Mouse (Mus musculus): Measurements from ENCODE around the gene Ezh1. TPM values are rescaled to one million over a fixed set of nuclear protein-coding genes. Genes with fewer than 3 reads are reported as not detected.
A peak's percentile ranks its signal among the peaks of the same experiment; 100 is the strongest.

Ezh1 gene
- polyA plus RNA-seq, 1 experiment from 2014 or later, result 15.6 TPM

GRCm38 (mm10) chr11:101245855-101246701 lies 19.8 kb upstream of the Ezh1 start, which contains the start of gene Ramp2:
Gene Ramp2 (plus strand): TSS chr11:101246028.
- Histone ChIP-seq H3K4me2 (replicated peaks) (peak within 1 kb of the TSS; percentile 98), H3K4me1 (peaks cover 21% of the 10 kb centered on the region), H3K27me3 (peaks cover 10% of the 10 kb centered on the region; the same call in 1 of the 2 replicates), H3K4me3 (peak within 1 kb of the TSS; percentile 66), H3K9ac (peak within 1 kb of the TSS; percentile 76), H3K27ac (peak within 1 kb of the TSS; percentile 81), H3K9me3 (no peaks in the 10 kb centered on the region), H3K36me3 (no peaks in the 10 kb centered on the region)
- WGBS, result under 1% methylated on average over 63 of the region's 63 CpGs
- peak; percentile 77 for ATAC-seq (ENCODE audit: insufficient number of reproducible peaks, insufficient read depth, low FRiP score, low TSS enrichment)

DNA sequence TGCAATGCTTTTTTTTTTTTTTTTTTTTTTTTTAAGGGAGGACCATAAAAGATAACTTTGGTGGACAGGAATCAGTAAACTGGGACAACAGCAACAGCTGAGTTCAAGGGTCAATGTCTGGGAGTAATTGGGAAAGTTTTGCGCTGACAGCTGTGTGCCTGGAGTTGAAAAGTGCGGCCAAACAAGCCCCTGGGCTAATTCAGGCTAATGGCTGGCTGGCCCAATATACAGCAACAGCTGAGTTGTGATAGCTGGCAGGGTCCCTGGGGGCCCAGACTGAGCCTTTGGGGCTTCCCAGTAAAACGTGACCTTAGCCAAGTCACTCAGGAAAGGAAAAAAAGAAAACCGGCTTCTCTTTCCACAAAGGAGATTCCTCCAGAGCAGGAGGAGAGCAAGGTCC lies 18.8 kb upstream of the Ezh1 start:
- WGBS, result 8% methylated on average over 4 of the region's 4 CpGs
- no peak for ATAC-seq (ENCODE audit: insufficient number of reproducible peaks, insufficient read depth, low FRiP score, low TSS enrichment)
- Histone ChIP-seq H3K9me3 (no peaks in the 10 kb centered on the region), H3K27ac (peak overlapping the region; percentile 81; the same call in 1 of the 2 replicates), H3K4me2 (replicated peaks) (peak overlapping the region; percentile 98), H3K27me3 (peaks cover 10% of the 10 kb centered on the region; the same call in 1 of the 2 replicates), H3K4me3 (no peak overlapping the region), H3K4me1 (peaks cover 21% of the 10 kb centered on the region), H3K9ac (no peak overlapping the region), H3K36me3 (no peaks in the 10 kb centered on the region)

DNA sequence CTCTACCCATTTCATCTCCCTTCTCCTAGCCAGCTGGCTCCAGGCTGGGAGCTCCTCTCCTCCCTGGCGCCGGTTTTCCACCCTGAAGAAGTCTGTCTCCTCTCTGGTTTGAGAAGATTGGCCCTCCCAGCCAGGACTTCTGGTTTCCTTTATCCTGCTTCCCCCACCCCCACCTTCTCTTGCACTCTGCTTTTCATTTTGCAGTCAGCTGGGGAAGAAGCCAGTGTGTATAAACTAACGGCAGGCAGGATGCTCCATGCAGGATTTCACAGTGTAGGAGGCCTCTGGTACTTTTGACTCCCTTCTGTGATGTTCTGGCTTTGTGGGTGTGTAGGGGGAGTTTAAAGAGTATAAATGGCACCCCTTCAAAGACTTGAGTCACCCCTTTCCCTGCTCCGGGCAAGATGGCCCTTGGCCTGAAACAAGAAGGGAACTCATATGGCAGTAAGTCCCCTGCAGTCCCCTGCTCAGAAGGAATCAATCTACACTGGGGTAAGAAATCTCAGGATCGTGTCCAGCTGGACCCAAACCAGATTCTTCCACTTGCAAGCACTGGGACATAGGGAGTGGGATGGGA lies 11.9 kb upstream of the Ezh1 start:
- ATAC-seq (ENCODE audit: insufficient number of reproducible peaks, insufficient read depth, low FRiP score, low TSS enrichment), result no peak
- no peak overlapping the region for H3K9ac ChIP-seq

GRCm38 (mm10) chr11:101236782-101237181 lies 10.5 kb upstream of the Ezh1 start:
- Histone ChIP-seq H3K36me3 (no peaks in the 10 kb centered on the region), H3K27ac (no peak overlapping the region), H3K9me3 (no peaks in the 10 kb centered on the region), H3K4me3 (no peak overlapping the region), H3K9ac (no peak overlapping the region), H3K27me3 (no peaks in the 10 kb centered on the region), H3K4me2 (replicated peaks) (no peak overlapping the region), H3K4me1 (peaks cover 13% of the 10 kb centered on the region)
- ATAC-seq (ENCODE audit: insufficient number of reproducible peaks, insufficient read depth, low FRiP score, low TSS enrichment), result no peak
- 90% methylated on average over 5 of the region's 5 CpGs for WGBS

More for the DNA sequence above, 11.9 kb upstream of the Ezh1 start:
- no peak overlapping the region for H3K4me2 ChIP-seq (replicated peaks)
- peak overlapping the region; percentile 73 for H3K27ac ChIP-seq
- H3K36me3 ChIP-seq, result no peaks in the 10 kb centered on the region
- no peaks in the 10 kb centered on the region for H3K27me3 ChIP-seq
- H3K9me3 ChIP-seq, result no peaks in the 10 kb centered on the region
- WGBS, result 20% methylated on average over 5 of the region's 5 CpGs
- peaks cover 7% of the 10 kb centered on the region for H3K4me1 ChIP-seq
- H3K4me3 ChIP-seq, result no peak overlapping the region

- no peaks in the 10 kb centered on the region for H3K36me3 ChIP-seq
- H3K9me3 ChIP-seq, result no peaks in the 10 kb centered on the region
- no peak overlapping the region for H3K9ac ChIP-seq
These were observed 9.2 kb upstream of the Ezh1 start for GRCm38 (mm10) chr11:101235429-101235828.

DNA sequence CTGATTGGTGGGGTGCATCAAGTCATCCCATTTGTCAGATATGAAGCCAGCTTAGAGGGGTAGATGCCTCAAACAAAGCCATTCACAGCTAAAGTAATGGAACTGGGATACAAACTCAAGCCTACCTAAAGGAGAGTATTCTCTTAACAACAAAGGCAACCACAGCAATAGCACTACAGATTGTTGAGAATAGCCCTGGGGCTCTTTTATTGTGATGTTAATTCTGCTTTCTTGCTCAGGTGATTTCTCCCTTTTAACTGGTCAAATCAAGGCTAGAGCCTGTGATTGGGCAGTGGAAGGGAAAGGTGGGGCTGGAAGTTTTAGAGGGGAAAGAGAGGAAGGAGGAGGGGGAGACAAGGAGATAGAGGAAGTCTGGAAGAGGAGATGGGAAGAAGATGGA lies 7.9 kb upstream of the Ezh1 start:
- Histone ChIP-seq H3K27ac (no peak overlapping the region), H3K36me3 (no peaks in the 10 kb centered on the region), H3K27me3 (no peaks in the 10 kb centered on the region), H3K4me3 (no peak overlapping the region), H3K9me3 (no peaks in the 10 kb centered on the region), H3K9ac (no peak overlapping the region), H3K4me2 (replicated peaks) (no peak overlapping the region), H3K4me1 (peaks cover 35% of the 10 kb centered on the region)
- ATAC-seq (ENCODE audit: insufficient number of reproducible peaks, insufficient read depth, low FRiP score, low TSS enrichment), result no peak

More at GRCm38 (mm10) chr11:101235429-101235828, 9.2 kb upstream of the Ezh1 start:
- no peak overlapping the region for H3K4me2 ChIP-seq (replicated peaks)
- no peak overlapping the region for H3K4me3 ChIP-seq
- H3K27ac ChIP-seq, result no peak overlapping the region
- no peaks in the 10 kb centered on the region for H3K27me3 ChIP-seq
- peaks cover 26% of the 10 kb centered on the region for H3K4me1 ChIP-seq
- no peak for ATAC-seq (ENCODE audit: insufficient number of reproducible peaks, insufficient read depth, low FRiP score, low TSS enrichment)

GRCm38 (mm10) chr11:101233240-101233639 lies 7.0 kb upstream of the Ezh1 start:
- Histone ChIP-seq H3K4me2 (replicated peaks) (no peak overlapping the region), H3K9me3 (no peaks in the 10 kb centered on the region), H3K27me3 (no peaks in the 10 kb centered on the region), H3K9ac (no peak overlapping the region), H3K4me3 (no peak overlapping the region), H3K36me3 (no peaks in the 10 kb centered on the region), H3K4me1 (peaks cover 35% of the 10 kb centered on the region), H3K27ac (no peak overlapping the region)
- 90% methylated on average over 1 of the region's 1 CpGs for WGBS
- ATAC-seq (ENCODE audit: insufficient number of reproducible peaks, insufficient read depth, low FRiP score, low TSS enrichment), result no peak

DNA sequence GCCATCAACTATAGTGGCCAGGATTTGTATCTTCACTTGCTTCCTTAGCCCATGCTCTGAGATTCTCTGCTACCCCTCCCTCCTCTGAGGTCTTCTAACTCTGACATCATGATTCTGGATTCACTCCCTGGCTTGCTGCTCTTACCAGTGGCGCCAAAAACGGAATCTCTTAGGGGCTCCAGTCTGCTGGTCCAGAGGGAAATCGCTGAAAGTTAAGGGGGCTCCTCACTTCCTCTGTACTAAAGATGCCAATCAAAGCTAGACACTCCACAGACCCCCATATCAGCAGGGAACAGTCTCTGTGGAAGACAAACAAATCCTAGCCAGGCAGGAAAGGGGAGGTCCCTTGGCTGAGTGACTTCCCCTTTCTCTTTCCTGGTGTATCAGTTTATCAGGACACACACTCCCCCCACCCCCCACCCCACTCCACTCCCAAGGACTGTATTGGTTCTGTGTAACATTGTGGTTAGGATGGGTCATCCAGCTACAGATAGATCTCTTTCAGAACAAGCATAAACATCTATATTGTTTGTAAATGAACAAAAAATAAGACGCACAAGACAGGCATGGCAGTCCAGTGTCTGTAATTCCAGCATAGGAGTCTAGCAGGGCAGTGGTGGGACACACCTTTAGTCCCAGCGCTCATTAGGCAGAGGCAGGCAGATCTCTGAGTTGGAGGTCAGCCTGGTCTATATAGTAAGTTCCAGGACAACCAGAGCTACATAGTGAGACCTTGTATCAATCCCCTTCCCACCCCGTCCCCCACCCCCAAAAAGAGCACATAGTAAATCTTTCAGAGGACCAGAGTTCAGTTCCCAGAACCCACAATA lies 6.0 kb upstream of the Ezh1 start:
- 46% methylated on average over 6 of the region's 6 CpGs for WGBS

GRCm38 (mm10) chr11:101230991-101231871 lies 5.0 kb upstream of the Ezh1 start:
- Histone ChIP-seq H3K4me3 (peak overlapping the region; percentile 8; the same call in 1 of the 2 replicates), H3K4me2 (replicated peaks) (peak overlapping the region; percentile 38), H3K27ac (peak overlapping the region; percentile 92), H3K4me1 (peaks cover 27% of the 10 kb centered on the region), H3K36me3 (no peaks in the 10 kb centered on the region), H3K27me3 (no peaks in the 10 kb centered on the region), H3K9ac (0 out of 2 replicates have a peak overlapping the region, but pooled peaks have one; percentile 19), H3K9me3 (no peaks in the 10 kb centered on the region)
- ATAC-seq (ENCODE audit: insufficient number of reproducible peaks, insufficient read depth, low FRiP score, low TSS enrichment), result 0 out of 2 replicates have a peak, but pooled peaks have one; percentile 36
- 6% methylated on average over 18 of the region's 18 CpGs for WGBS

More for the DNA sequence above, 6.0 kb upstream of the Ezh1 start:
- H3K36me3 ChIP-seq, result no peaks in the 10 kb centered on the region
- H3K4me2 ChIP-seq (replicated peaks), result peak overlapping the region; percentile 38
- no peaks in the 10 kb centered on the region for H3K9me3 ChIP-seq
- peak overlapping the region; percentile 8; the same call in 1 of the 2 replicates for H3K4me3 ChIP-seq
- no peak; the same call in 1 of the 2 replicates for ATAC-seq (ENCODE audit: insufficient number of reproducible peaks, insufficient read depth, low FRiP score, low TSS enrichment)
- no peak overlapping the region for H3K9ac ChIP-seq
- peaks cover 27% of the 10 kb centered on the region for H3K4me1 ChIP-seq
- H3K27ac ChIP-seq, result peak overlapping the region; percentile 92
- no peaks in the 10 kb centered on the region for H3K27me3 ChIP-seq

DNA sequence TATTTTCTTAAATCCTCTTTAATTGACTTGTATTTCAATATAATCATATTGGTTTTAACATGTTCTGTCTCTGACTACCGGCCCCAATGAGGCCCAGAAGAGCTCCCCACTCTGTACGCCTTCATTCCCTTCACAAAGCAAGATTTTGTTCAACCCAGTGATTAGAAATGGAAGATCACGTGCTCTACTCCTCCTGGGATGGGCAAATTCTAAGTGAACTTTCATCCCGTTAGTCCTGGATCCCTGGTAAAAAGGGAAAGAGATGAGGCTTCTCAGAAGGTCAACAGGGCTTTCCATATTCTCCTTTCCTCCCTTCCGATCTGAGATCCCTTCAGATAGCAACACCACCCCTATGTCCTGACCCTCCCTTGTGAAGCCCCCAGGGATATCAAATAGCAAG lies 4.3 kb upstream of the Ezh1 start:
- Histone ChIP-seq H3K4me1 (peaks cover 27% of the 10 kb centered on the region), H3K9me3 (no peaks in the 10 kb centered on the region), H3K4me2 (replicated peaks) (peak overlapping the region; percentile 38), H3K36me3 (no peaks in the 10 kb centered on the region), H3K27me3 (no peaks in the 10 kb centered on the region), H3K27ac (peak overlapping the region; percentile 92), H3K9ac (0 out of 2 replicates have a peak overlapping the region, but pooled peaks have one; percentile 7), H3K4me3 (no peak overlapping the region)
- 11% methylated on average over 5 of the region's 5 CpGs for WGBS
- no peak for ATAC-seq (ENCODE audit: insufficient number of reproducible peaks, insufficient read depth, low FRiP score, low TSS enrichment)

Measured in embryonic facial prominence, embryonic 12.5 days (tissue).